Mouse (Mus musculus): ENCODE data around the gene Arel1. TPM values are rescaled to one million over a fixed set of nuclear protein-coding genes. Genes with fewer than 3 reads are reported as not detected.

Arel1 gene
- polyA plus RNA-seq, 1 experiment from 2014 or later = 37.9 TPM

DNA sequence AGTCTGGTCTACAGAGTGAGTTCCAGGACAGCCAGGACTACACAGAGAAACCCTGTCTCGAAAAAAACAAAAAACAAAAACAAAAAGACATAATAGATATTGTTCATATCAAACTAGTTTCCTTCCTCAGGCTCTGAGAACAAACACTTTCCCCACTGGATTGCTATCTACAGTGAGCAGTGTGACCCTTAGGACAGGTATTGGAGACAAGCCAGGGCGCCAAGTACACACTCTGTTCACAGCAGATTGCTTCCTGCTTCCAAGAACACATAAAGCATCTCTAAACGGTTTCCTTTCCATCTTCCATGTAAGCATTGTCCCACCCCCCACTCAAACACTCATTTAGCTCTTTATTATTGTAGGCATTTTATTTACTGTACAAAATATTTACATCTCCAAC is 52.9 kb downstream of the Arel1 start:
- ATAC-seq = no peak
- Histone ChIP-seq H3K27ac (ENCODE audit: low read length) (no peak overlapping the region), H3K36me3 (ENCODE audit: control insufficient read depth, insufficient read depth, low read length) (peaks cover 32% of the 10 kb centered on the region)

DNA sequence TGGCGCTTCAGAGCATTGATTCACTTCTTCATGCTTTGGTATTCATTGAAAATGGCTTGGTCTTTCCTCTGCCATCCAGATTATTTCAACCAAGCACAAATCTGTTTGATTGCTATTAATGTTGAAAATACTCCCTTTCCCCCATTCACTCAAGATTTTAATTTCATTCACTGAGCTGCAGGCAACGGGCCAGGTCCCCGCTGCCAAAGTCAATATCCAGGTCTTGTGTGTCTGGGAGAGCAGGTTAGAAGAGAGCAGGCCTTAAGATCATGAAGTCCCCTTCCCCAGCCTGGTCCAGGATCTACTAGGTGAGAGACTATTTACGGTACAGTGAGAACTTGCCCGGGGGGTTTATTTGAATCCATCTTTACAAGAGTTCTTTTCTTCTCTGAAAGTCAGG is 55.7 kb downstream of the Arel1 start:
- ATAC-seq = no peak
- 95% methylated on average over 5 of the region's 5 CpGs for WGBS

More for the DNA sequence above, 52.9 kb downstream of the Arel1 start:
- H3K9me3 ChIP-seq (replicated peaks; ENCODE audit: control insufficient read depth, low read length, poor library complexity, severe bottlenecking) = no peaks in the 10 kb centered on the region
- 75% methylated on average over 3 of the region's 3 CpGs for WGBS
- H3K4me3 ChIP-seq (ENCODE audit: low read depth, low read length) = no peak overlapping the region
- no peak overlapping the region for H3K9ac ChIP-seq (ENCODE audit: low read depth, low read length)
- H3K4me2 ChIP-seq (ENCODE audit: low read length) = no peak overlapping the region
- no peaks in the 10 kb centered on the region for H3K27me3 ChIP-seq (ENCODE audit: control insufficient read depth, insufficient read depth, low read depth, low read length)
- H3K4me1 ChIP-seq (ENCODE audit: control insufficient read depth, insufficient read depth, low read length) = no peaks in the 10 kb centered on the region

DNA sequence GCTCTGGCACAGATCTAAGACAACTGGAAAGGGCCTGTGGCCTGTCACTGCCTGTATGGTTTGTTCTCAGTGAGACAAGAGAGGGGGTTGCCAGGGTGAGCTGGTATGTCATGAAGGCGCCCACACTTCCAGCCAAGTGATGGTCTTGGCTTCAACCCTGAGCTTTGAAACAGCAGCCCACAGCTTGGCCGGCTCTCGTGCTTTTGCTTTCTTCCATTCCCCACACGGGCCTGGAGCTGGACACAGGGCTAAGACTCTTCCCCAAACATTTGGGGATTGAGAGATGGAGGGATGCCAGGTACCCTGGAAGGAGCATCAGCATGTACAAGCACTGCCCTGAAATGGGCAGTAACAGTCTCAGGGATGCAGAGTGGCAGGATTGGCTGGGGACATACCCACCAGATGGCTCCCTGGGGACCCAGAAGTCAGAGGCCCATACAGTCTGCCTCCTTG is 58.0 kb downstream of the Arel1 start:
- peak; percentile 72; the same call in 1 of the 2 replicates for ATAC-seq
- no peak overlapping the region for H3K9ac ChIP-seq (ENCODE audit: low read depth, low read length)
- WGBS = 81% methylated on average over 4 of the region's 4 CpGs
- H3K4me3 ChIP-seq (ENCODE audit: low read depth, low read length) = no peak overlapping the region
- H3K4me2 ChIP-seq (ENCODE audit: low read length) = no peak overlapping the region
- H3K27me3 ChIP-seq (ENCODE audit: control insufficient read depth, insufficient read depth, low read depth, low read length) = no peaks in the 10 kb centered on the region
- H3K4me1 ChIP-seq (ENCODE audit: control insufficient read depth, insufficient read depth, low read length) = no peaks in the 10 kb centered on the region; the same call in 1 of the 2 replicates
- no peak overlapping the region for H3K27ac ChIP-seq (ENCODE audit: low read length)
- no peaks in the 10 kb centered on the region for H3K36me3 ChIP-seq (ENCODE audit: control insufficient read depth, insufficient read depth, low read length)
- H3K9me3 ChIP-seq (replicated peaks; ENCODE audit: control insufficient read depth, low read length, poor library complexity, severe bottlenecking) = no peaks in the 10 kb centered on the region

More for the DNA sequence above, 55.7 kb downstream of the Arel1 start:
- H3K4me2 ChIP-seq (ENCODE audit: low read length) = no peak overlapping the region
- H3K4me1 ChIP-seq (ENCODE audit: control insufficient read depth, insufficient read depth, low read length) = no peaks in the 10 kb centered on the region
- H3K27ac ChIP-seq (ENCODE audit: low read length) = no peak overlapping the region
- H3K9ac ChIP-seq (ENCODE audit: low read depth, low read length) = no peak overlapping the region
- no peak overlapping the region for H3K4me3 ChIP-seq (ENCODE audit: low read depth, low read length)
- H3K27me3 ChIP-seq (ENCODE audit: control insufficient read depth, insufficient read depth, low read depth, low read length) = no peaks in the 10 kb centered on the region
- H3K36me3 ChIP-seq (ENCODE audit: control insufficient read depth, insufficient read depth, low read length) = peaks cover 15% of the 10 kb centered on the region
- no peaks in the 10 kb centered on the region for H3K9me3 ChIP-seq (replicated peaks; ENCODE audit: control insufficient read depth, low read length, poor library complexity, severe bottlenecking)

GRCm38 (mm10) chr12:84911640-84912039 is 59.1 kb downstream of the Arel1 start:
- Histone ChIP-seq H3K4me2 (ENCODE audit: low read length) (no peak overlapping the region), H3K9ac (ENCODE audit: low read depth, low read length) (no peak overlapping the region), H3K9me3 (replicated peaks; ENCODE audit: control insufficient read depth, low read length, poor library complexity, severe bottlenecking) (no peaks in the 10 kb centered on the region), H3K36me3 (ENCODE audit: control insufficient read depth, insufficient read depth, low read length) (no peaks in the 10 kb centered on the region), H3K27ac (ENCODE audit: low read length) (no peak overlapping the region), H3K27me3 (ENCODE audit: control insufficient read depth, insufficient read depth, low read depth, low read length) (no peaks in the 10 kb centered on the region), H3K4me3 (ENCODE audit: low read depth, low read length) (no peak overlapping the region), H3K4me1 (ENCODE audit: control insufficient read depth, insufficient read depth, low read length) (no peaks in the 10 kb centered on the region; the same call in 1 of the 2 replicates)
- 61% methylated on average over 2 of the region's 2 CpGs for WGBS
- ATAC-seq = no peak

DNA sequence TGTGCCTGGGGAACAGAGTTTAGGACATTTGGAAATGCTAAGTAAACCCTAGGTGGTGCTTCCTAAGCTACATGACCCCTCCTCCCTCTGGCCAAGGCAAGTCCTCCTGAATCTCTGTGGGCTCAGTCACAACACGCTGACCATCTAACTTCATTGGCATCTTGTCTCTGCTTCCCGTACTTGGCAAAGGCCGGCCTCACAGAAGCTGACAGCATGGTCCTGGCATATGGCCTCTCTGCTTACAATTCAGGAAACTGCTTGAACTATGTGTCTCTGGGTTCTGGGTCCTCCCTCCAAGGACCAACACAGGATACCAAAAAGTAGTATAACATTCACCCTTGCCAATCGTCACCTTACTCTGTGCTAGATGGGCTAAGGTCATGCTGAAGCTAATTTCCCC is 60.6 kb downstream of the Arel1 start:
- WGBS = 96% methylated on average over 4 of the region's 4 CpGs

GRCm38 (mm10) chr12:84907627-84908480 is 62.8 kb downstream of the Arel1 start:
- no peak overlapping the region for H3K27ac ChIP-seq (ENCODE audit: low read length)
- H3K4me3 ChIP-seq (ENCODE audit: low read depth, low read length) = no peak overlapping the region
- H3K9me3 ChIP-seq (replicated peaks; ENCODE audit: control insufficient read depth, low read length, poor library complexity, severe bottlenecking) = no peaks in the 10 kb centered on the region
- H3K27me3 ChIP-seq (ENCODE audit: control insufficient read depth, insufficient read depth, low read depth, low read length) = no peaks in the 10 kb centered on the region
- H3K4me2 ChIP-seq (ENCODE audit: low read length) = no peak overlapping the region
- H3K4me1 ChIP-seq (ENCODE audit: control insufficient read depth, insufficient read depth, low read length) = no peaks in the 10 kb centered on the region; the same call in 1 of the 2 replicates
- ATAC-seq = 0 out of 2 replicates have a peak, but pooled peaks have one; percentile 39
- H3K36me3 ChIP-seq (ENCODE audit: control insufficient read depth, insufficient read depth, low read length) = no peaks in the 10 kb centered on the region
- 66% methylated on average over 10 of the region's 10 CpGs for WGBS
- H3K9ac ChIP-seq (ENCODE audit: low read depth, low read length) = no peak overlapping the region

More for the DNA sequence above, 60.6 kb downstream of the Arel1 start:
- no peaks in the 10 kb centered on the region; the same call in 1 of the 2 replicates for H3K4me1 ChIP-seq (ENCODE audit: control insufficient read depth, insufficient read depth, low read length)
- no peak overlapping the region for H3K27ac ChIP-seq (ENCODE audit: low read length)
- H3K4me2 ChIP-seq (ENCODE audit: low read length) = no peak overlapping the region
- no peak for ATAC-seq
- no peaks in the 10 kb centered on the region for H3K9me3 ChIP-seq (replicated peaks; ENCODE audit: control insufficient read depth, low read length, poor library complexity, severe bottlenecking)
- H3K9ac ChIP-seq (ENCODE audit: low read depth, low read length) = no peak overlapping the region
- no peaks in the 10 kb centered on the region for H3K36me3 ChIP-seq (ENCODE audit: control insufficient read depth, insufficient read depth, low read length)
- no peaks in the 10 kb centered on the region for H3K27me3 ChIP-seq (ENCODE audit: control insufficient read depth, insufficient read depth, low read depth, low read length)
- no peak overlapping the region for H3K4me3 ChIP-seq (ENCODE audit: low read depth, low read length)

DNA sequence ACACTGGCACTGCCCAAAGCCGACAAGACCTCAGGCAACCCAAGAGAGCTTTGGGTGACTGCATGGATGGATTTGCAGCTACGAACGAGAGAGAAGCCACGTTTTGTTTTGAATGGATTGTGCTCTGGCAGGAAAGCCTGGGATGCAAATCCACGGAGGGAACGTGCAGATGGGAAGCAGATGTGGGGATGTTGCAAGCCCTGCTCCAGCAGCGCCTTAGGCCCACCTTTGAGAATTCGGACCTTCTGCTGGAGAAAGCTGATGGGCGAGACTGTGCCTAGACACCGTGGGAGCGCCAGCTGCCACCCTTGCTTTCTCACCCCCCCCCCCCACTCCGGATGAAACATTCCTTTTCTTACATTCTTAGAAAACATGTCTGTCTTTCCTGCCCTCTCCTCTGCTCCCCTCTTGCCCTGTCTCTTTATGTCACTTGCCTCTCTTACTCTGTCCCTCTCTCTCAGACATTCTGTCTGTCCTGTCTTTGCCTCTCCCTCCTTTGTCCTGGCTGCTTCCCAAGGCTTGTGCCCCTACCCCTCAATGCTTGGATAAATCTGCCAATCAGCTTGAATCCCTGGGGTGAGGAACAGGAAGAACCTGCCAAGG is 63.6 kb downstream of the Arel1 start:
- Histone ChIP-seq H3K4me1 (ENCODE audit: control insufficient read depth, insufficient read depth, low read length) (no peaks in the 10 kb centered on the region; the same call in 1 of the 2 replicates), H3K36me3 (ENCODE audit: control insufficient read depth, insufficient read depth, low read length) (no peaks in the 10 kb centered on the region), H3K9me3 (replicated peaks; ENCODE audit: control insufficient read depth, low read length, poor library complexity, severe bottlenecking) (no peaks in the 10 kb centered on the region), H3K9ac (ENCODE audit: low read depth, low read length) (no peak overlapping the region), H3K4me3 (ENCODE audit: low read depth, low read length) (no peak overlapping the region), H3K27ac (ENCODE audit: low read length) (no peak overlapping the region), H3K4me2 (ENCODE audit: low read length) (no peak overlapping the region), H3K27me3 (ENCODE audit: control insufficient read depth, insufficient read depth, low read depth, low read length) (no peaks in the 10 kb centered on the region)
- ATAC-seq = no peak
- WGBS = 72% methylated on average over 12 of the region's 12 CpGs

- H3K4me1 ChIP-seq (ENCODE audit: control insufficient read depth, insufficient read depth, low read length) = no peaks in the 10 kb centered on the region; the same call in 1 of the 2 replicates
- H3K36me3 ChIP-seq (ENCODE audit: control insufficient read depth, insufficient read depth, low read length) = no peaks in the 10 kb centered on the region
- ATAC-seq = no peak
- H3K4me2 ChIP-seq (ENCODE audit: low read length) = no peak overlapping the region
- no peak overlapping the region for H3K4me3 ChIP-seq (ENCODE audit: low read depth, low read length)
- no peaks in the 10 kb centered on the region for H3K9me3 ChIP-seq (replicated peaks; ENCODE audit: control insufficient read depth, low read length, poor library complexity, severe bottlenecking)
- 77% methylated on average over 7 of the region's 7 CpGs for WGBS
- no peaks in the 10 kb centered on the region for H3K27me3 ChIP-seq (ENCODE audit: control insufficient read depth, insufficient read depth, low read depth, low read length)
- H3K27ac ChIP-seq (ENCODE audit: low read length) = no peak overlapping the region
- H3K9ac ChIP-seq (ENCODE audit: low read depth, low read length) = no peak overlapping the region
Measured at GRCm38 (mm10) chr12:84904399-84904798, 66.3 kb downstream of the Arel1 start.

DNA sequence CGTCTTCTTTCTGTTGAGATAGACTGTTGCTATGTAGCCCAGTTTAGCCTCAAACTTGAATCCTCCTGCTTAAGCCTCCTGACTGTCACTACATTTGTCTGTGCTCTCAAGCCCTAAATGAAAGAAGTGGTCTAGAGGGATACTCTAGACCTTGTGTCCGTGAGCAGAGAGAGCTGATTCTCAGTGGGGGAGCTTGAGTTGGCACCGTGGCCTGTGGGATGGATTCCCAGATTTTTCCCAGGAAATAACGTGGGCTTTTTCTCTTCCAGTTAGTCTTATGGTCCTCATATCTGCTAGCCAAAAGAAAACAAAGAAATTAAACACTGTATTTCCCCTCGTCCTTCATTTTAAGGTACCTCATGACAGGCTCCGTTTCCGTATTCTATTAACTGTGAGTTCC is 70.4 kb downstream of the Arel1 start:
- Histone ChIP-seq H3K4me1 (ENCODE audit: control insufficient read depth, insufficient read depth, low read length) (no peaks in the 10 kb centered on the region), H3K4me3 (ENCODE audit: low read depth, low read length) (no peak overlapping the region), H3K27me3 (ENCODE audit: control insufficient read depth, insufficient read depth, low read depth, low read length) (no peaks in the 10 kb centered on the region), H3K36me3 (ENCODE audit: control insufficient read depth, insufficient read depth, low read length) (no peaks in the 10 kb centered on the region), H3K27ac (ENCODE audit: low read length) (no peak overlapping the region), H3K9ac (ENCODE audit: low read depth, low read length) (no peak overlapping the region), H3K9me3 (replicated peaks; ENCODE audit: control insufficient read depth, low read length, poor library complexity, severe bottlenecking) (no peaks in the 10 kb centered on the region), H3K4me2 (ENCODE audit: low read length) (no peak overlapping the region)
- ATAC-seq = no peak
- WGBS = 89% methylated on average over 7 of the region's 7 CpGs
